Mouse (Mus musculus) lung, postnatal 14 days (tissue): Measurements from ENCODE around the gene Notch2.
A peak's percentile ranks its signal among the peaks of the same experiment; 100 is the strongest.

Source experiments
- DNase-seq: peaks from one replicate; pipeline ENCODE4 v3.0.0; 2021

The Notch2 gene

DNA sequence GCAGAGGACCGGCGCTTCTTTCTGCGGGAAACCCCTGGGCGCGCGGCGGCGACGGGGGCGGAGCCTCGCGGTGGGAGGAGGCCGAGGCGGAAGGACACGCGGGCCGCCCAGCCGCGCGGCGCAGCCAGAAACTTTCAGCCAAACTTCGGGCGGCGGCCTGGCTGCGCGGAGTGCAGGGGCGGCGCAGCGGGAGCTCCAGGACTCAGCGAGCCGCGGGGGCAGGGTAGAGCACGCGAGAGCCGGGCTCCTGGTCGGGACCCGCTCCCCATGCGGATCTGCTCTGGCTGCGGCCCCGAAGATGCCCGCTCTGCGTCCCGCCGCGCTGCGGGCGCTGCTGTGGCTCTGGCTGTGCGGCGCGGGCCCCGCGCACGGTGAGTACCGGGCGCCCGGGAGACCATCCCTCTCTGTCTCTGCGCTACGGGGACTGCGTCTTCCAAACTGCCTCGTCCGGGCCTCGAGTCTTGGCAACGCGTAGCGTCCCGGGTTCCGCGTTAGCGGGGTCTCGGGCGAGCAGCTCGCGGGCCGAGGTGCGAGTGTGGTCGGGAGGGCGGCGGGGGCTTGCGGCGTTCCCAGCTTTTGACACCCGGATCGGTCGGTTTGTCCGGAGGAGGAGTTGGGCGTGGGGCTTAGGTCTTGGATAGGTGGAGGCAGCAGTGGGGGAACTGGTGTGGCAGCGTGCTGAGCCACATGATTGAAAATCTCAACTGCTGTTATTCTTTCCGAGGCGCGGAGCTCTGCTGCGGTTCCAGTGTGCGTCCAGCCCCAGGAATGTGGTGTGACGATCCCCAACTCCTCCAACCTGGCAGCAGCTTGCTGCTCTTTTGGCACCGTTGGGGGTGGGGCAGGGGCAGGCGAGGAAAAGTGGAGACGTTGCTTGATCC, at the start of gene Notch2:
Notch2 (plus strand) TSS at position 127 of the 881 bp plus-strand sequence.
- peak; percentile 97 for DNase-seq

DNA sequence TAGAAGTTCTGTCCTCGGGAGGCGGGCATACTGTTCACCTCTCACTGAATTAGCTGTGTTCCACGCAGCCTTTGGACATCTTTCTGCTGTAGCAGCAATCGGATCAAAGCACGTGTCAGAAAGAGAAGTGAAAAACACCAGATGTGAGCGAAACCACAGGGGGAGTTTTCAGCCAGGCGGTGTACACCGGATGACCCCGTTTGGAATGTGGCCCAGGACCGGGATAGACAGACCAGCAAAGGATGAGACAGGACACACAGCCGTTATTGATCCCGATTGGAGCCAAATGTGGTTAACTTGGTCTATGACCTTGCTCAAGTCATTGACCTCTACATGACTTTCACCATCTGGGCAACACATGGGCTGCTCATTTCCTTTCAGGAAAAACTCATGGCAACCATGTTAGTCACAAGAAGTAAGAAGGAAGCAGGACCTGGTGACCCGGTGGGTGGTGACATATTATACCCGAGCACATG, 48.4 kb upstream of the Notch2 start:
- peak; percentile 29 for DNase-seq

DNA sequence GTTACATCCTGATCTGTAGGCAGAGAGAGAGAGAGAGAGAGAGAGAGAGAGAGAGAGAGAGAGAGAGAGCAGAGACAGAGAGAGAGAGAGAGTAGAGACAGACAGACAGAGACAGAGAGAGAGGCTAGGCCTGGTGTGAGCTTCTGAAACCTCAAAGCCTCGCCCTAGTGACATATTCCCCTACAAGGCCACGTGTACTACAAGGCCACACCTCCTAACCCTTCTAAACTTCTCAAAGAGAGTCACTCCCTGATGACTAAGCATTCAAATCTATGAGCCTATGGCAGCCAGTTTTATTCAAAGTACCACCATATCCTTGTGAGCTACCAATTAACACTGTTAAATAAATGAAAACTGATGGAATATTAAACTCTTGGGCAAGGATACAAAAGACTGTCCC, 45.7 kb upstream of the Notch2 start:
- no peak for DNase-seq

DNA sequence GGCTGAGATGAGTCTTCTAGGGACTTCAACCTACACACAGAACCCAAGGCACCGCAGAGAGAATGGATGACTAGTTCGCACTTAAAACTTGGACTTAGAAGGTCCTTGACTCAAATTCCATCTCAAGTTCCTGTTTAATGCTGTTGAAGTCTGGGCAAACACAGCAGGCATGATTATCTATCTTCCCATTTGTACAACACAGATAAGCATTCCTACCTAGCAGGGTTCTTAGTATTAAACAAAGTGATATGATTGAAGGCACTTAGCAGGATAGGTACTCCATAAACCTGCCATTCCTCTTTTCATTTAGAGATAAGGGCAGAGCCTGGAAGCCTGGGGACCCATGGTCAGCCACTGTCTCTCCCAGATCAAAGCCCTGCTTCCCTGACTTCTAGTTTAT, 45.1 kb upstream of the Notch2 start:
- DNase-seq: no peak

DNA sequence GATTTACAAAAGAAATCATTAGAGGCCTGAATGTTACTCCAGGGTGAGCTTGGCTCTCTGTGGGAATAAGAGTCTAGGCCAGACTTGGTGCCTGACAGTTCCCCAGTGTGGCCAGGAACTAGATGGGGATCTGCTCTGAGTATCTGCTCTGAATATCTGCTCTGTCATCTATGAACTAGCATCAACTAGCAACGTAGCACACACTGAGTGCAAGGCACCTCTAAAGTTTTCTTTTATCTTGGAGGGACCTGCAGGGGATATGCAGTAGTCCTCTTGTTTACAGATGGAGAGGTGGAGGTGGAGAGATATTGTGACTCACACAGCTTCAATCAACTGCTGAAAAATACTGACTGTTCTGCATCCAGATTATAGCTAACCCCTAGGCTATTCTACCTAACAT, 44.3 kb upstream of the Notch2 start:
- no peak for DNase-seq

DNA sequence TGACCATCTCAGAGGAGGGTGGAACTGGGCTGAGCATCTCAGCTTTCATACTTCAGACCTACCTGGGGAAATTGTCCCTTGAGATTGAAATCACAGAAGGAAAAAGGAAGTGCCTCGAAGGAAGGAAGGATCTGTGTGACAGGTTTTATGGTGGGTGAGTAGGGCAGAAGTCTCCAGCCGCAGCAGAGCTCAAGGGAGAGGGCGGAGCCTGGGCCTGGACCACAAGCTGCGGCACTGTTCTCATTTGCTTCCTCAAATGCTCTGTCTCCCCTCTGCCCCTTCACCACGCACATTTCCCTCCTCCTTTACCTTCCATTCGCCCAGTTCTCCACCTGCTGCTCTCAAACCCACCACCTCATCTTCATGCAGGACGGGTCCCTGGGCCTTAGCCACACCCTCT, 42.2 kb upstream of the Notch2 start:
- peak; percentile 42 for DNase-seq

DNA sequence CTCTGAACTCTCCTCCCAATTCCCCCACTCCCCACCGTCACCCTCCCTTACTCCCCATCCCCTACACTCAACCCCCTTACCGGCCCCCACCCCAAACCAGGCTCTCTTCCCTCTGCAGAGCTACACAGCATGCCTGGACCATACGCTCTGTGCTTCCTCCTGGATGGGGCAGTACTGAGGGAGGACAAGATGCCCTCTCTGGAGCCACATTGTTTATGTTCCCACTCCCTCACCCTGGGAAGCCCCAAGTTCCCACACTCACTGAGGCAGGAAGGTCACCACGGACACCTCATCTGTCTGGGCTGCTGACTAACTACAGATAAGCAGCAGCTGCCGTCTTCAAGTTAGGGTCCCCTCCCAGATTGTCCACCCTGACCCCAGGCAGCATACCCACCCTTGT, 41.1 kb upstream of the Notch2 start:
- DNase-seq: no peak

DNA sequence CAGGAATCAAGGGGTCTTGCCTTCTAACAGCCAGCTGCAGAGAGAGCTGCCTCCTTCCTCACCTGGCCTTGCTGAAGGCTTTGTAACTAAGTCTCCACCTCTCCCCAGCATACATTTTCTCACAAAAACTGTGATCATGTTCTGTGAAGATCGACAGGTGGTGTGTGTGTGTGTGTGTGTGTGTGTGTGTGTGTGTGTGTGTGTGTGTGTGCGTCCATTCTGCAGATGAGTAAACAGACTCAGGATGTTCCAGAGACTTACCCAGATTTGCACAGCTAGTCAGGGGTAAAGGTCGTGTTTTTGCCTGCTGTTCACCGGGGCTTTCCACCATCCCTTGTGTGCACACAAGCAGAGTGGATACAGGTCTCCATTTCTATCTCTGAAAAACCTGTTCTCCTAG, 40.6 kb upstream of the Notch2 start:
- DNase-seq: no peak

DNA sequence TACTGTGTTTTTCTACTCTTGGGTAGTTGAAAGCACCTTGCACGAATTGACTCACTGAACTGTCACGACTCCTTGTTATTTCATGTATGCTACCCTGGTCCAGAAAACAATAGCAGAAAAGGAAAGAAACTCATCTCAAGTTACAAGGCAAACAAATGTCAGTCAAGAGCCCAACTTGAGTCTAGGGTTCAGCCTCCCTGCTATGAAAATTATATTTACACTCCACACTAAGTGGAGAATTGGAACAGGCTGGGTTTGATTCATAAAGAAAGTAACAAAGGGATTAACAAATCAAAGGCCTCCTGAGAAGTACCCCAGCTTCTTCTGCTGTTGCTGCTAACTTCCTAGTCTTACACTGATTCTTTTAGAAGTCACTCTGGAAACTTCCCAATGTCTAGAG, 40.0 kb upstream of the Notch2 start:
- no peak for DNase-seq

DNA sequence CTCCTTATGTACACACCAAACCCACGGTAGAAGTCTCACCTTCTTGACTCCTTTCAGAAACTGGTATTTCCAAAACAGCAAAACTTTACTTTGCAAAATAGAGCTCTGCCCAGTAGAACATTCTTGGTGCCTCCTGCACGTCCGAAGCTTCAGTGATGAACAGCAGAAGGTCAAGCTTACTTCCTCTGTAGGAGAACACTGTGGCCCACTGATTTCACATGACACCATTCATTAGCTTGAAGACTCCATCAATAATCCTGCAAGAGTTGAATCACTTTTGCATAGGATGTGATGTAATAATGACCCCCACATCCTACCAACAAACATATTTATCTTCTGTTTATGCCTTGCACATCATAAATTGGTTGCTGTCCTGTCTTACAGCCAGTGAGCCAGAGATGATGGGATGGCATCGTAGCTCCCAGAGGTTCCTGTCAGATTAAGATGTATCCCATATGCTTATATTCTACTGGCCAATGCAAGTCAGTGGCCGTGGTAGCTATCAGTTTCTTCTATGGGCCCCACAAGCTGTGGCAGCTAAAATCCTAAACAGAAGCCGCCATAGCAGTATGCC, 39.0 kb upstream of the Notch2 start:
- DNase-seq: no peak

DNA sequence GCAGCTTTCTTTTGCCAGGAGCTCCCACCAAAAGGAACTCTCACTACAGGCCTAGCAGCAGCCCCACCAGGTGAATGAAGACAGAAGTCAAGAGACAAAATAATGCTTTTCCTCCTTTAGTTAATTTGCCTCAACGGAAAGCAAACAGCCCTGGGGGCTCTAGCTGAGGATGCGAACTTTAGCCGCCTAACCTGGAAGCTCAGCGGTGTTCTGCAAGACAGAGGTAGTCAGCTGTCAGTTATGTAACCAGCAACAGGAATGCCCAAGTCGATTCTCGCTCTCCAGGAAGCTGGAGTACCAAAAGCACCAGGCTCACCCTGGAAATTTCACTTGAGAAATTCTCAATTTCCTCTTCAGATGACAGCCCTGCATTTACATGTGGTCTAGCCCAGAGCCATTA, 36.6 kb upstream of the Notch2 start:
- no peak for DNase-seq

DNA sequence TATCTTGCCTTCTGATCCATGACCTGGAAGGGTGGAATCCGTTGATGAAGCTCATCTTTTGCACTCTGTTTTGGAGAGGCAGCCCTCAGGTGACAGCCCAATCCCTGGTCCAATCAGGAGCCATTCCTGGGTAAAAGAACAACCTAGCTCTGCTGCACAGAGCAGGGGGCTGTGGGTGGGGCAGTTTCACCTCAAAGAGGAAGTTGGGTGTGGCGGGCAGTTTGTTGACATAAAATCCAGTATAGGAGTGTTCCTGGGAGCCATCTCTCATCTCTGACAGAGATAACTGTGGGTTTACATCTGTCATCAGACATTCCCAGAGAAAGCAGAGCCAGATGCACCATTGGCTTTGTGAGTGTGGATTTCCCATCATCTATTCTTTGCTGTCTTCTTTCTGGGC, 34.6 kb upstream of the Notch2 start:
- DNase-seq: no peak

DNA sequence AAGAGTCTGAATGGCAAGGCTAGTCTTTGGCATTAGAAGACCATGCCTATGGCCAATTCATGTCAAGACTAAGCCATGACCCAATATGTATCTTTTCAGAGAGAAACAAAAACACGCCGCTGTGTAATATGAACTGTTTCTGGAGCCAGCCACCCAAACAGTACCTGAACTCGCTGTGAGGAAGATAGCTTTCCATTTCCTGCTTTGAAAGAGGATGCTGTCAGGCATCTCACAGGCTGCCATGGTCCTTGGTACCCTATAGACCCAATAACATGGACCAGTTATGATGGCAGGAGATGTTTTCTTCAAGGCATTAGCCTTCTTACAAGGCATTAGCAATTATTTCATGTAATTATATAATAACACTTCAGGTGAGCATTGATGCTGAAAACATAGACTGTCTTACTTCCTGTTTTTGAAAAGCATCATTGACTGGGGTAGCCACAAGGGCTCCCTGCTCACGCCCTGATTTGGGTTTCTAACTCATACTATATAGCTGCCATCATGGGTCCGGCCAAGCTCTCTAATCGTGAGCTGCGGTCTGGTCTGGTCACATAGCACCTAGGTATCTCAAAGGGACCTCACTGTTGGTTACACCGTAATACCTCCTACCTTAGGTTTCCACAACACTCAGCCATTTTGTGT, 32.5 kb upstream of the Notch2 start:
- no peak for DNase-seq

DNA sequence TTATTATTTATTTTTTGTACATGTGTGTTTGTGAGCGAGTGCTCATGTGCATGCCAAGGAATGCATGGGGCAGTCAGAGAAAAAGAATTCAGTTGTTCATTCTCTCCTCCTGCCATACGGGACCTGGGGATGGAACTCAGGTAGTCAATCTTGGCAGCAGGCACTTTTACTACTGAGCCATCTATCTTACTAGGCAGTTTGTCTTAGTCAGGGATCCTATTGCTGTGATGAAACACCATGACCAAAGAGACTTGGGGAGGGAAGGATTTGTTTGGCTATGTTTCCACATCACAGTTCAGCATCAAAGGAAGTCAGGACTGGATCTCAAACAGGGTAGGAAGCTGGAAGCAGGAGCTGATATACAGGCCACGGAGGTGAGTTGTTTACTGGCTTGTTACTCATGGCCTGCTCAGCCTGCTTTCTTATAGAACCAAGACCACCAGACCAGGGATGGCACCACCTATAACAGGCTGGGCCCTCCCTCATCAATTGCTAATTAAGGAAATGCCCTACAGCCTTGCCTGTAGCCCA, 31.9 kb upstream of the Notch2 start:
- no peak for DNase-seq

DNA sequence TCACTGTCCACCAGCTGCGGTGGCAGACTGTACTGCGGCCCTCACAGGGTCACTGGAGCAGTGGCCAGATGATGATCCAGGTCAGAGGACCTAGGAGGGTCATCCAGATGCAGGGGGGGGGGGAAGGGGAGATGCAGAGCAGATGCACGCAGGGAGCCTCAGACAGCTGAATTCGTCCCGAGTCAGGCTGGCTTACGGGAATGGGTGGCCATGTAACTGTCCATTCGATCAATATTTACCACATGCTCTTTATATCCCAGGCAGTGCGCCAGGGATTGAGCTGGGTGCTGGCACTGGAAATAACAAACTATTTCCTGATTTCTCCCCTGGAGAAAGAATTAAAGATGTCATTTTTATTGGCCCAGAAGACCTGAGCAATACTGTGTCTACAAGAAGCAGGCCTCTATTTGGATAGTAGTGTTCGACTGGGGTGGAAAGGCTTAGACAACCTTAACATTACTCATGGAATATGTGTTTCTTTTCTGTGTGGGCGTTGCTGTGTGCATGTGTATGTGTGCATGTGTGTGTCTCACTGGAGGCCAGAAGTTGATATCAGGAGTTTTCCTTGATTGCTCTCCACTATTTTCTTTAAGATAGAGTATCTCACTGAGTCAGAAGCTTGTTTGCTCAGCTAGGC, 28.3 kb upstream of the Notch2 start:
- DNase-seq: no peak

DNA sequence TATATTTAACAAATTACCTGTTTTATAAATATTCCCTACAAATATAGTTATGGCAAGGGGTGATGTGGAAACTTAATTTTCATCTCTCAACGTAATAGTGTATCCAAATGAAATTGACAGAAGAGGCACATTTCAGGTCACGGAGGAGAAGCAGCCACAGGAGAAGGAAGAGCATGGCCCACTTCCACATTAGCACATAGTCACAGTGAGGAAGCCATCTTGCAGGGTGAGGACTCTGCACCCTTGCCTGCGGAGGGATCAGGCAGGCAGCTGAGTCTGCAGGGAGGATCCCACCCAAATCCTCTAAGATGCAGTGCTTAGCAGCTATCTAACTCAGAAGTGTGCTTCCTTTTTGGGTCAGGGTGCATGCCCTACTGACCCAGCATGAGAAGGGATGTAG, 27.6 kb upstream of the Notch2 start:
- DNase-seq: no peak

DNA sequence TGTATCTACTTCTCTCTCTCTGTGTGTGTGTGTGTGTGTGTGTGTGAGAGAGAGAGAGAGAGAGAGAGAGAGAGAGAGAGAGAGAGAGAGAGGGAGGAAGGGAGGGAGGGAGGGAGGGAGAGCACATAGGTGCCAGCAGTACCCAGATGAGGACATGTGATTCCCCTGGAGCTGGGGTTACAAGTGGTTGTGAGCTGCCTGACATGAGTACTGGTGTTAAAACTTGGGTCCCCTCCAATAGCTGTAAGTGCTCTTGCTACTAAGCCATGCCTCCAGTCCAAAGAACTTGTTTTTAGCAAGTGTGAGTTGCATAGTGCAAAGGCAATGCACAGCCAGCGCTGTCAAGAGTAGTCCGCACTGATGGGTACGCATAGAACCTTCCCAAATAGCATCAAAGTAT, 26.2 kb upstream of the Notch2 start:
- DNase-seq: no peak

DNA sequence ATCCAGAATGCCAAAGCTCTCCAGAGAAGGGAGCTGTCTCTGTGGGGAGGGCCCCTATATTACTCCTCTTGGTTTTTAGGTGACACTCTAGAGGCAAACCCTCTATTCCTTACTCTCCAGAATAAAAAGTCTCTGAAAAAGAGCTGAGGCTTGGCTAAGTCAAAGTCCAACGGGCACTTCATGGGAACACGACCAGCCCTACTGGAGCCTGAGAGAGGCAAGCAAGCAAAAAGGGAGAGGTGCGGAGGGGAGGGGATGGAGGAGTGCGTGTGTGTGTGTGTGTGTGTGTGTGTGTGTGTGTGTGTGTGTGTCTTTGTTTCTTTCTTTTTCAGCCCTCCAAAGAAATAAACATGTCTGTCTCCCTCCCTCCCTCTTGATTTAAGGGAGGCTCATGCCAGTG, 24.6 kb upstream of the Notch2 start:
- no peak for DNase-seq

DNA sequence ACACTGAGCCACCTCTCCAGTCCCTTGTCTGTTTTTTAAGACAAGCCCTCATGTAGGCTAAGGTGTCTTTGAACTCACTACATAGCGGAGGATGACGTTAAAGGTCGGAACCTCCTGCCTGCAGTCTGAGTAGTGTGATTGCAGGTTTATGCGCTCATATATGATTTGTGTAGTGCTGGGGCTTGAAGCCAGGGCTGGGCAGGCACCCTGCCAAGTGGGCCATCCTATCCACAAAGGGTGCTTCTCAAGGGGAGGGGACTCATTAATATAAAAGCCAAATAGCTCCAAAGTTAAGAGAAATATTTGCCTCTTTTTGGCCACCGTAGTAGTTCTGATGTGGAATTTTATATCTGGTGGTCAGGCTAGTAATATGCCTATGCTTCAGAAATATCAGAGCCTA, 22.8 kb upstream of the Notch2 start:
- DNase-seq: no peak

DNA sequence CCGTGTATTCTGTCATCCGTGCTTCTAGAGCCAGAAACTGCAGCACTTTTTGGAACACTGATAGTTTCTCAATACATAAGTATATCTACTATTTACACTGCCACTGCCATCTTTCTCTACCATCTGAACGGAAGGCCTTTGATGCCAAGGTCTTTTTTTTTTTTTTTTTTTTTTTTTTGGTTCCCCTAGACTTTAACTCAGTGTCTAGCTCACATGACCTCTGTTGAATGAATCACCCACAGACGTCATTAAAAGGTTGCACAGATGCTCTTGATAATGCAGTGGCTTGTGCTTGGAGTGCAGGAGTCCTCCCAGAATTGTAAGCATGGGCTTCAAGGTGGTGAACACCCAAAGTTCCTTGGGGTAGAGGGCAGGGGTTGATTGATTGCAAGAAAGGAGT, 21.0 kb upstream of the Notch2 start:
- no peak for DNase-seq

DNA sequence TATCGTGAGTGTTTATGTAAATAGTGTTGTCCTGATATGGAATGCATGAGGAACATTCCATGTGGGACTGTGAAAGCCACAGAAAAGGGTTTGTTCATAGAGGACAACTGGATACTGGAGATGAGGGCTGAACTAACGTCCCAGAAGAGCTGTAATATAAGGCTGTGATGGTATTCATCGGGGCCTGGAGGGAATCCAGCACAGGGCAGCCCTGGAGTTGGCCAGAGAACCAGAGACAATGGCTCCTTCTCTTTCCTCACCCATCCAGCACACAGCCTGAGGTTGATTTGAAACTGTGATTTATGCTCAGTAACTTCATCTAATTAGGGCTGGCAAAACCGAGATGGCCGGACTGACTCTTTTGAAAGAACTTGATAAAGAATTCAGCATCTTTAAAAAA, 20.1 kb upstream of the Notch2 start:
- no peak for DNase-seq

DNA sequence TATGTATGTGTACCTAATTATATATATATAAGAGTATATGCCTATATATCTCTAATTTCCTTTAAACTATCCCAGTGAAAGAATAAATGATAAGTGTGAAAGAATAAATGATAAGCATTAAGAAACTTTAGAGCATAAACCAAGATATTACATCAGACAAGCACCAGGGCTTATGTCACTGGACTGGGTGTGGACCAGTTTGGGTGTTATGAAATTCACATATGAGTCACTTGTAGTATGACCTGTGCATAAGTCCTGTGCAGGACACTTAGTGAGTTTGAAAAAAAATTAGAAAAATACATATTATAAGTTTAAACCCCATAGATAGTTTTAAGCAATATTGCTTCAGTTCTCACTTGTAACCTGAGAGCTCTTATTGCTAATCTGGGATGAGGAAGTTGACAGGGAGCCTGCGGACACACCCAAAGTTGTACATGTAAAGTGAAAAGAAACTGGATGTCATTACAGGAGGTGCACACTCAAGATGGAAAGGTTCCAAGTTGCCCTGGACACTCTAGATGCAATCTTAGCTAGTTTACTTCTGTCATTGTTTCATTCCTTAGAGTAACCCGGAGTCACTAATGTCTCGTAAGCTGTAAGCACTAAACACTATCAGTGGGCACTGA, 19.3 kb upstream of the Notch2 start:
- DNase-seq: no peak

DNA sequence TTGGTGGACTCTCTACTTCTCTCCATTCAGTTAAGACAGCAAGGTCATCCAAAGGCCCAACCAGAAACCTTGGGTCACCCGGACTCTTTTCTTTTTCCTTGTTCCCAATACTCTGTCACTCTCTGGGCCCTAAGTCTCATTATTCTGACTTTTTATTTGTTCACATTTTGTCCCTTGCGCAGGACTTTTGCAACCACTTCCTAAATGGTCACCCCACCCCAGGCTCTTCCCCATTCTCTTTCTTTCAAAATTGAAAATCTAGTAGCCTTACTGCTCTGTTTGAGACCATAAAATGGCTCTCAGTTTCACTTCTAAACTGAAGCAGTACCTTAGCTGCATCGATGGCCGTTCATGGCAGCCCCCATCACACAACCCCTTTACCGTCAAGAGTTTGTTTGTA, 18.5 kb upstream of the Notch2 start:
- DNase-seq: no peak
